8 mouse cellular contexts compared by ENCODE assay signal in the genomic region with DNA sequence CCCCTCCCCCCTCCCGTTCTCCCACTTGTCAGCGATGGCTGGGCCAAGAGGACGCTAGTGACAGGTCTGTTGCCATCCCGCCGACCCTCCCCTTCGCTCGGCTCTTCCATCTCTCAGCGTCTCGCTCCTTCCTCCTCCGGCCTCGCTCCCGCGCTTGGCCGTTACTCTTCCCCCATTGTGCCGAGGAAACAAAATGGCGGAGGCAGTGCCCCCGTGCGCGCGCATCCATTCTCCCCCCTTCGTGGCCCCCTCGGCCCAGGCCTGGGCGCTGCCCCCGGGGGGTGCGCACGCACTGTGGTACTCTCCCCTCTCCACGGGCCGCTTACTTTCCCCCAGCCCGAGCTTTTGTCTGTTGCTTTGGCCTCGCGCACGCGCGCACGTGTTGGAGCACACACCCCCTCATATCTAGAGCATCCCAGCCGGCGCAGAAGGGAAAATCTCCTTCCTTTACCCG. TPM values are rescaled to one million over a fixed set of nuclear protein-coding genes. Genes with fewer than 3 reads are reported as not detected.
DNase-seq lines count a peak whose midpoint lies in the region; ATAC-seq and TF ChIP-seq lines count a peak whose summit lies in the region.

No protein-coding gene starts in this region.

- H3K4me2 ChIP-seq in heart, embryonic 11.5 days = peak overlapping the region; percentile 84
- peak overlapping the region; percentile 72 for H3K4me2 ChIP-seq in kidney, postnatal 0 days (ENCODE audit: low read length)
- peak overlapping the region; percentile 75 for H3K4me2 ChIP-seq in liver, embryonic 12.5 days
- peak overlapping the region; percentile 88 for H3K4me2 ChIP-seq in stomach, embryonic 14.5 days (replicated peaks; ENCODE audit: low read depth, low read length)

- DNase-seq in A20 (ENCODE audit: low read depth, low spot score) = peak; percentile 77
- DNase-seq in kidney, postnatal 0 days (ENCODE audit: low spot score) = peak; percentile 80
- peak; percentile 73 to 88 for DNase-seq in natural killer cell, adult 2 months (ENCODE audit: low spot score in 2 of 2)

- H3K4me1 ChIP-seq in bone marrow macrophage, adult 2 months (ENCODE audit: control insufficient read depth, insufficient read depth, low read length) = peaks cover 17% of the 10 kb centered on the region
- no peaks in the 10 kb centered on the region for H3K4me1 ChIP-seq in embryonic fibroblast, embryonic 13.5 days (ENCODE audit: control insufficient read depth, insufficient read depth, low read length)
- 0 out of 2 replicates have a peak, but pooled peaks cover 5% of the 10 kb centered on the region for H3K4me1 ChIP-seq in heart, embryonic 11.5 days (ENCODE audit: control insufficient read depth, insufficient read depth, low read length)
- no peaks in the 10 kb centered on the region for H3K4me1 ChIP-seq in kidney, postnatal 0 days (replicated peaks; ENCODE audit: insufficient read depth, low read length)
- H3K4me1 ChIP-seq in liver, embryonic 12.5 days = peaks cover 51% of the 10 kb centered on the region
- H3K4me1 ChIP-seq in stomach, embryonic 14.5 days (ENCODE audit: control insufficient read depth, insufficient read depth, low read length) = peaks cover 19% of the 10 kb centered on the region; the same call in 1 of the 2 replicates

- H3K27me3 ChIP-seq in heart, embryonic 11.5 days (ENCODE audit: control insufficient read depth, insufficient read depth, low read length) = no peaks in the 10 kb centered on the region
- no peaks in the 10 kb centered on the region for H3K27me3 ChIP-seq in kidney, postnatal 0 days (ENCODE audit: insufficient read depth, low read length)
- H3K27me3 ChIP-seq in liver, embryonic 12.5 days (replicated peaks) = 0 out of 2 replicates have a peak, but pooled peaks cover under 1% of the 10 kb centered on the region
- no peaks in the 10 kb centered on the region for H3K27me3 ChIP-seq in stomach, embryonic 14.5 days (ENCODE audit: control insufficient read depth, insufficient read depth, low read length)

- no peaks in the 10 kb centered on the region; the same call in 1 of the 2 replicates for H3K36me3 ChIP-seq in heart, embryonic 11.5 days (ENCODE audit: control insufficient read depth, insufficient read depth, low read length)
- H3K36me3 ChIP-seq in kidney, postnatal 0 days (ENCODE audit: insufficient read depth, low read length) = 0 out of 2 replicates have a peak, but pooled peaks cover 4% of the 10 kb centered on the region
- H3K36me3 ChIP-seq in liver, embryonic 12.5 days = peaks cover 22% of the 10 kb centered on the region
- H3K36me3 ChIP-seq in stomach, embryonic 14.5 days (ENCODE audit: control insufficient read depth, insufficient read depth, low read length) = peaks cover 7% of the 10 kb centered on the region; the same call in 1 of the 2 replicates

- TF ChIP-seq CTCF in bone marrow macrophage, adult 2 months (IDR thresholded peaks at IDR 0.05; ENCODE audit: low read depth, low read length) = no peak
- TF ChIP-seq CTCF in embryonic fibroblast, embryonic 13.5 days (IDR thresholded peaks at IDR 0.05; ENCODE audit: borderline replicate concordance, insufficient read depth, low read length) = no peak
- TF ChIP-seq CTCF in kidney, postnatal 0 days (IDR thresholded peaks at IDR 0.05; ENCODE audit: low read depth) = no peak

- no peak for TF ChIP-seq POLR2A in bone marrow macrophage, adult 2 months (IDR thresholded peaks at IDR 0.05; ENCODE audit: borderline replicate concordance, low read depth, low read length)
- TF ChIP-seq POLR2A in embryonic fibroblast, embryonic 13.5 days (IDR thresholded peaks at IDR 0.05; ENCODE audit: low read depth, low read length) = peak; percentile 58

- H3K9ac ChIP-seq in heart, embryonic 11.5 days (ENCODE audit: low read depth, low read length) = peak overlapping the region; percentile 93
- H3K9ac ChIP-seq in kidney, postnatal 0 days (ENCODE audit: low read depth, low read length) = peak overlapping the region; percentile 84
- H3K9ac ChIP-seq in liver, embryonic 12.5 days = peak overlapping the region; percentile 76
- H3K9ac ChIP-seq in stomach, embryonic 14.5 days (replicated peaks; ENCODE audit: low read depth, low read length) = peak overlapping the region; percentile 87

- 2% methylated on average over 37 of the region's 38 CpGs for WGBS in heart, embryonic 11.5 days (ENCODE audit: insufficient replicate concordance)
- WGBS in kidney, postnatal 0 days = 2% methylated on average over 37 of the region's 38 CpGs
- under 1% methylated on average over 38 of the region's 38 CpGs for WGBS in liver, embryonic 12.5 days (ENCODE audit: insufficient replicate concordance)
- WGBS in stomach, embryonic 14.5 days = under 1% methylated on average over 35 of the region's 38 CpGs

- H3K4me3 ChIP-seq in bone marrow macrophage, adult 2 months (ENCODE audit: insufficient read depth, low read length) = peak overlapping the region; percentile 83
- peak overlapping the region; percentile 83 for H3K4me3 ChIP-seq in embryonic fibroblast, embryonic 13.5 days (ENCODE audit: insufficient read depth, low read length)
- peak overlapping the region; percentile 63 for H3K4me3 ChIP-seq in heart, embryonic 11.5 days (ENCODE audit: low read depth, low read length)
- H3K4me3 ChIP-seq in kidney, postnatal 0 days (replicated peaks; ENCODE audit: low read depth, low read length) = peak overlapping the region; percentile 97
- H3K4me3 ChIP-seq in liver, embryonic 12.5 days = peak overlapping the region; percentile 72
- peak overlapping the region; percentile 87 for H3K4me3 ChIP-seq in stomach, embryonic 14.5 days (ENCODE audit: low read depth, low read length)

- H3K27ac ChIP-seq in bone marrow macrophage, adult 2 months (ENCODE audit: insufficient read depth, low read depth, low read length) = peak overlapping the region; percentile 64
- peak overlapping the region; percentile 34 for H3K27ac ChIP-seq in embryonic fibroblast, embryonic 13.5 days (ENCODE audit: insufficient read depth, low read length)
- H3K27ac ChIP-seq in heart, embryonic 11.5 days (ENCODE audit: low read depth, low read length) = peak overlapping the region; percentile 92
- H3K27ac ChIP-seq in kidney, postnatal 0 days = peak overlapping the region; percentile 89
- peak overlapping the region; percentile 79 for H3K27ac ChIP-seq in liver, embryonic 12.5 days
- H3K27ac ChIP-seq in stomach, embryonic 14.5 days (ENCODE audit: low read length) = peak overlapping the region; percentile 90

- ATAC-seq in heart, embryonic 11.5 days (replicated peaks; ENCODE audit: insufficient number of reproducible peaks, low FRiP score, low TSS enrichment) = peak; percentile 70
- peak; percentile 53 for ATAC-seq in kidney, postnatal 0 days (replicated peaks; ENCODE audit: low FRiP score, low read depth)
- ATAC-seq in liver, embryonic 12.5 days = peak; percentile 33
- ATAC-seq in stomach, embryonic 14.5 days (ENCODE audit: insufficient number of reproducible peaks, insufficient read depth, low FRiP score, low read depth) = peak; percentile 56

- no peaks in the 10 kb centered on the region for H3K9me3 ChIP-seq in heart, embryonic 11.5 days (replicated peaks; ENCODE audit: control insufficient read depth, low read length)
- H3K9me3 ChIP-seq in kidney, postnatal 0 days (replicated peaks; ENCODE audit: low read length) = no peaks in the 10 kb centered on the region
- no peaks in the 10 kb centered on the region for H3K9me3 ChIP-seq in liver, embryonic 12.5 days (replicated peaks)
- H3K9me3 ChIP-seq in stomach, embryonic 14.5 days (ENCODE audit: control insufficient read depth, low read depth, low read length) = no peaks in the 10 kb centered on the region

RNA-seq across cellular contexts. Expression of a gene that starts 0.5 kb away (rescaled TPM):
- polyA plus RNA-seq in bone marrow macrophage, adult 2 months (2012; ENCODE audit: insufficient read depth, insufficient read length, missing spikeins) = 33.3 and 42.9 TPM in 2 replicates
- 80.9 and 94.0 TPM in 2 replicates for polyA plus RNA-seq in embryonic fibroblast, embryonic 13.5 days (2011; ENCODE audit: insufficient read length, low read depth, missing spikeins)
- polyA plus RNA-seq in heart, embryonic 11.5 days (2014; fragmentation: Nextera tagmentation; extraction: Ambion mirVana) = 120 and 138 TPM in 2 replicates
- 113 and 125 TPM in 2 replicates for polyA plus RNA-seq in kidney, postnatal 0 days (2015; fragmentation: Nextera tagmentation; extraction: Ambion mirVana)
- 84.1 and 85.3 TPM in 2 replicates for polyA plus RNA-seq in liver, embryonic 12.5 days (2016; fragmentation: Nextera tagmentation; extraction: Ambion mirVana)
- polyA plus RNA-seq in stomach, embryonic 14.5 days (2014; fragmentation: Nextera tagmentation; extraction: Ambion mirVana) = 184 and 193 TPM in 2 replicates

RNA-seq across cellular contexts. Expression of a gene that starts 43.5 kb away (rescaled TPM):
- polyA plus RNA-seq in bone marrow macrophage, adult 2 months (2012; ENCODE audit: insufficient read depth, insufficient read length, missing spikeins) = 9.9 and 14.9 TPM in 2 replicates
- polyA plus RNA-seq in embryonic fibroblast, embryonic 13.5 days (2011; ENCODE audit: insufficient read length, low read depth, missing spikeins) = 30.0 and 35.8 TPM in 2 replicates
- 24.2 and 31.7 TPM in 2 replicates for polyA plus RNA-seq in heart, embryonic 11.5 days (2014; fragmentation: Nextera tagmentation; extraction: Ambion mirVana)
- 41.1 and 42.0 TPM in 2 replicates for polyA plus RNA-seq in kidney, postnatal 0 days (2015; fragmentation: Nextera tagmentation; extraction: Ambion mirVana)
- polyA plus RNA-seq in liver, embryonic 12.5 days (2016; fragmentation: Nextera tagmentation; extraction: Ambion mirVana) = 31.2 and 32.7 TPM in 2 replicates
- polyA plus RNA-seq in stomach, embryonic 14.5 days (2014; fragmentation: Nextera tagmentation; extraction: Ambion mirVana) = 54.2 and 65.4 TPM in 2 replicates

RNA-seq across cellular contexts. Expression of a gene that starts 47.7 kb away (rescaled TPM):
- 48.8 and 55.0 TPM in 2 replicates for polyA plus RNA-seq in bone marrow macrophage, adult 2 months (2012; ENCODE audit: insufficient read depth, insufficient read length, missing spikeins)
- 115 and 125 TPM in 2 replicates for polyA plus RNA-seq in embryonic fibroblast, embryonic 13.5 days (2011; ENCODE audit: insufficient read length, low read depth, missing spikeins)
- polyA plus RNA-seq in heart, embryonic 11.5 days (2014; fragmentation: Nextera tagmentation; extraction: Ambion mirVana) = 62.3 and 70.0 TPM in 2 replicates
- polyA plus RNA-seq in kidney, postnatal 0 days (2015; fragmentation: Nextera tagmentation; extraction: Ambion mirVana) = 76.5 and 80.5 TPM in 2 replicates
- polyA plus RNA-seq in liver, embryonic 12.5 days (2016; fragmentation: Nextera tagmentation; extraction: Ambion mirVana) = 29.2 and 32.5 TPM in 2 replicates
- 122 and 125 TPM in 2 replicates for polyA plus RNA-seq in stomach, embryonic 14.5 days (2014; fragmentation: Nextera tagmentation; extraction: Ambion mirVana)

RNA-seq across cellular contexts. Expression of a gene that starts 56.0 kb away (rescaled TPM):
- polyA plus RNA-seq in bone marrow macrophage, adult 2 months (2012; ENCODE audit: insufficient read depth, insufficient read length, missing spikeins) = not detected in 2 replicates
- not detected in 2 replicates for polyA plus RNA-seq in embryonic fibroblast, embryonic 13.5 days (2011; ENCODE audit: insufficient read length, low read depth, missing spikeins)
- 0.55 and 1.1 TPM in 2 replicates for polyA plus RNA-seq in heart, embryonic 11.5 days (2014; fragmentation: Nextera tagmentation; extraction: Ambion mirVana)
- 57.3 and 63.0 TPM in 2 replicates for polyA plus RNA-seq in kidney, postnatal 0 days (2015; fragmentation: Nextera tagmentation; extraction: Ambion mirVana)
- 0.10 and 0.25 TPM in 2 replicates for polyA plus RNA-seq in liver, embryonic 12.5 days (2016; fragmentation: Nextera tagmentation; extraction: Ambion mirVana)
- 54.4 and 55.8 TPM in 2 replicates for polyA plus RNA-seq in stomach, embryonic 14.5 days (2014; fragmentation: Nextera tagmentation; extraction: Ambion mirVana)

RNA-seq across cellular contexts. Expression of a gene that starts 56.5 kb away (rescaled TPM):
- 118 and 129 TPM in 2 replicates for polyA plus RNA-seq in bone marrow macrophage, adult 2 months (2012; ENCODE audit: insufficient read depth, insufficient read length, missing spikeins)
- polyA plus RNA-seq in embryonic fibroblast, embryonic 13.5 days (2011; ENCODE audit: insufficient read length, low read depth, missing spikeins) = 77.2 and 93.4 TPM in 2 replicates
- 62.7 and 68.1 TPM in 2 replicates for polyA plus RNA-seq in heart, embryonic 11.5 days (2014; fragmentation: Nextera tagmentation; extraction: Ambion mirVana)
- polyA plus RNA-seq in kidney, postnatal 0 days (2015; fragmentation: Nextera tagmentation; extraction: Ambion mirVana) = 68.0 and 68.9 TPM in 2 replicates
- polyA plus RNA-seq in liver, embryonic 12.5 days (2016; fragmentation: Nextera tagmentation; extraction: Ambion mirVana) = 72.2 and 75.5 TPM in 2 replicates
- polyA plus RNA-seq in stomach, embryonic 14.5 days (2014; fragmentation: Nextera tagmentation; extraction: Ambion mirVana) = 61.6 and 62.4 TPM in 2 replicates

Comparison
In these comparisons a context has a peak if more than half of its experiments do, and no peak if none do; other contexts are left out.
1. Peak in every context shown above with its lines: DNase-seq, ATAC-seq, H3K4me3 ChIP-seq and H3K27ac ChIP-seq.
2. H3K27ac ChIP-seq: peak in every context shown above with its lines; median percentile 92 in heart, embryonic 11.5 days; 90 in stomach, embryonic 14.5 days; 89 in kidney, postnatal 0 days; 79 in liver, embryonic 12.5 days; 64 in bone marrow macrophage, adult 2 months; 34 in embryonic fibroblast, embryonic 13.5 days.